ENCODE assay signal across 26 mouse cellular contexts in genomic region chr13:11336958-11337357, GRCm38 (mm10).
DNase-seq lines count a peak whose midpoint lies in the region; ATAC-seq lines count a peak whose summit lies in the region.
"Had no signal": no experiment of that assay in that cellular context is flagged by ENCODE, and none has a peak within 500 bp of the region (broad histone marks: within the 10 kb centered on the region; RNA-seq: fewer than 3 reads in every experiment).

No protein-coding gene starts in this region.

- no peaks in the 10 kb centered on the region for H3K36me3 ChIP-seq in forebrain, embryonic 14.5 days (ENCODE audit: control insufficient read depth, insufficient read depth, low read length)
- no peaks in the 10 kb centered on the region for H3K36me3 ChIP-seq in forebrain, embryonic 12.5 days (replicated peaks)
- H3K36me3 ChIP-seq: embryonic facial prominence, embryonic 12.5 days; embryonic facial prominence, embryonic 15.5 days; G1E; hindbrain, embryonic 10.5 days; hindbrain, embryonic 15.5 days had no signal

- H3K4me3 ChIP-seq in forebrain, embryonic 14.5 days (ENCODE audit: low read depth, low read length) = no peak overlapping the region
- no peak overlapping the region for H3K4me3 ChIP-seq in forebrain, embryonic 12.5 days (replicated peaks)
- H3K4me3 ChIP-seq: embryonic facial prominence, embryonic 12.5 days; embryonic facial prominence, embryonic 15.5 days; hindbrain, embryonic 10.5 days; hindbrain, embryonic 15.5 days had no signal

- no peaks in the 10 kb centered on the region for H3K9me3 ChIP-seq in forebrain, embryonic 14.5 days (replicated peaks; ENCODE audit: control insufficient read depth, low read length)
- H3K9me3 ChIP-seq in forebrain, embryonic 12.5 days = no peaks in the 10 kb centered on the region
- H3K9me3 ChIP-seq: embryonic facial prominence, embryonic 12.5 days; embryonic facial prominence, embryonic 15.5 days; G1E; hindbrain, embryonic 10.5 days; hindbrain, embryonic 15.5 days had no signal

- peak; percentile 36; the same call in 1 of the 2 replicates for ATAC-seq in forebrain, embryonic 14.5 days
- no peak for ATAC-seq in forebrain, embryonic 12.5 days (ENCODE audit: low FRiP score)
- ATAC-seq: inflammation-experienced regulatory T-cells, adult 6 months; intestine, embryonic 16.5 days; Patski had no signal

- 72% methylated on average over 3 of the region's 3 CpGs for WGBS in forebrain, embryonic 14.5 days
- WGBS in forebrain, embryonic 12.5 days = 82% methylated on average over 3 of the region's 3 CpGs

- no peak overlapping the region for H3K9ac ChIP-seq in forebrain, embryonic 14.5 days (ENCODE audit: low read length)
- no peak overlapping the region for H3K9ac ChIP-seq in forebrain, embryonic 12.5 days
- H3K9ac ChIP-seq: embryonic facial prominence, embryonic 12.5 days; embryonic facial prominence, embryonic 15.5 days; hindbrain, embryonic 15.5 days had no signal

- no peak overlapping the region for H3K4me2 ChIP-seq in forebrain, embryonic 14.5 days (ENCODE audit: low read length)
- no peak overlapping the region for H3K4me2 ChIP-seq in forebrain, embryonic 12.5 days
- H3K4me2 ChIP-seq: embryonic facial prominence, embryonic 12.5 days; embryonic facial prominence, embryonic 15.5 days; heart, embryonic 11.5 days; hindbrain, embryonic 15.5 days had no signal

- intact Hi-C loops in left cerebral cortex, postnatal 4 days (cut with DNase I) = no loop called here
- intact Hi-C loops in left cerebral cortex, postnatal 14 days (cut with DNase I) = no loop called here

- no peak overlapping the region for H3K27ac ChIP-seq in forebrain, embryonic 14.5 days (ENCODE audit: low read depth, low read length)
- no peak overlapping the region for H3K27ac ChIP-seq in forebrain, embryonic 12.5 days
- H3K27ac ChIP-seq: embryonic facial prominence, embryonic 12.5 days; embryonic facial prominence, embryonic 15.5 days; hindbrain, embryonic 10.5 days; hindbrain, embryonic 15.5 days had no signal

- no peaks in the 10 kb centered on the region; the same call in 1 of the 2 replicates for H3K4me1 ChIP-seq in forebrain, embryonic 14.5 days (ENCODE audit: control insufficient read depth, insufficient read depth, low read length)
- H3K4me1 ChIP-seq in forebrain, embryonic 12.5 days = no peaks in the 10 kb centered on the region
- H3K4me1 ChIP-seq: embryonic facial prominence, embryonic 12.5 days; hindbrain, embryonic 10.5 days had no signal

- H3K27me3 ChIP-seq in forebrain, embryonic 14.5 days (replicated peaks; ENCODE audit: control insufficient read depth, insufficient read depth, low read length) = no peaks in the 10 kb centered on the region
- H3K27me3 ChIP-seq in forebrain, embryonic 12.5 days = no peaks in the 10 kb centered on the region
- H3K27me3 ChIP-seq: CH12.LX; embryonic facial prominence, embryonic 12.5 days; embryonic facial prominence, embryonic 15.5 days; hindbrain, embryonic 15.5 days; Patski had no signal

- peak; percentile 32 for DNase-seq in forebrain, embryonic 14.5 days (ENCODE audit: low spot score)
- DNase-seq in heart, adult 11 months = peak; percentile 72
- no peak for DNase-seq in heart, postnatal 4 days
- peak; percentile 16 for DNase-seq in left cerebral cortex, postnatal 4 days
- no peak for DNase-seq in left cerebral cortex, postnatal 14 days (ENCODE audit: low spot score in 2 of 2)
- DNase-seq: adrenal gland, postnatal 10 days; adrenal gland, postnatal 36 days; B cell, adult 2 months; cerebellum, adult 11 months; cerebellum, adult 2 months; cerebellum, adult 9-11 months; cerebellum, postnatal 25 days; gastrocnemius, postnatal 10 days; gastrocnemius, postnatal 36 days; kidney, adult 18-20 months had no signal

Comparison
In these comparisons a context has a peak if more than half of its experiments do, and no peak if none do; other contexts are left out.
1. DNase-seq: peak in forebrain, embryonic 14.5 days (single experiment), heart, adult 11 months (single experiment) and left cerebral cortex, postnatal 4 days (single experiment); none in heart, postnatal 4 days (single experiment) and left cerebral cortex, postnatal 14 days (0 of 2).